Mouse (Mus musculus) urinary bladder, postnatal 10 days (tissue): Measurements from ENCODE around the gene Rnf39.

ENCODE experiments used
- DNase-seq: peaks from one replicate; pipeline ENCODE4 v3.0.0; 2022; ENCODE audit warnings: low spot score

The Rnf39 gene

GRCm38 (mm10) chr17:36942791-36943471 lies at the start of gene Rnf39:
Gene Rnf39 (plus strand): TSS chr17:36942918.
- DNase-seq = peak; percentile 16

DNA sequence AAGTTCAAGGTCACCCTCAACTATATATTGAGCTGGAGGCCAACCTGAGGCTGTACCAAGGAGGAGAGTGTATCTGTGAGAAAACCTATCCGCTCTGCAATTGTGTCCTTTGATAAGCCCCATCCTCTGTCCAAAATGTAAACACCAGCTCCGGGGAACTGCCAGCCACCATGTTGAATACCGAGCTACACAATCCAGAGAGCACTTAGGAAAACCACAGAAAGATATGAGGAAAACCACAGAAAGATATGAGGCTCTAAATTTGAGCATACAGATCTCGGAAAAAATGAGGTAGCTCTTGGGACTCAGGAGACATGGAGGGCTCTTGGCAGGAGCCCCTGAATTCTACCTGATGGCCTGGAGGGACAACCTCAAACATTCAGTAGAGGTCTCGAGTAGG lies 49.3 kb upstream of the Rnf39 start:
- no peak for DNase-seq

DNA sequence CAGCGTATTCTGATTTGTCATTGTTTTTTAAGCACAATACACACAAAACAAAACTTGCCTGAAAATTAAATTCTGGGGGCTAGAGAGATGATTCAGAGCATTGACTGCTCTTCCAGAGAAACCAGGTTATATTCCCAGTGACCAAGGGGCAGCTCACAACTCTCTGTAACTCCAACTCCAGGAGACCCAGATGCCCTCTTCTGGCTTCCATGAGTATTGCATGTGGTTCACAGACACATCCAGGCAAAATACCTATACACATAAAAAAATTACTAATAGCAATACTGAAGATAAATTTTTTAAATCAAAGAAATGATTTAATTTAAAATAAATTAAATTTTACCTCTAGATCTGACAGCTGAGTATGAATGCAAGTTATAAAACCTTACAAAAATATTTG lies 46.1 kb upstream of the Rnf39 start:
- no peak for DNase-seq

GRCm38 (mm10) chr17:36897065-36897464 lies 45.7 kb upstream of the Rnf39 start:
- DNase-seq = no peak

- DNase-seq = no peak
These were observed 45.0 kb upstream of the Rnf39 start, which contains the start of gene Trim31 for GRCm38 (mm10) chr17:36897552-36898205. Gene Trim31 (plus strand): TSS chr17:36898118.

DNA sequence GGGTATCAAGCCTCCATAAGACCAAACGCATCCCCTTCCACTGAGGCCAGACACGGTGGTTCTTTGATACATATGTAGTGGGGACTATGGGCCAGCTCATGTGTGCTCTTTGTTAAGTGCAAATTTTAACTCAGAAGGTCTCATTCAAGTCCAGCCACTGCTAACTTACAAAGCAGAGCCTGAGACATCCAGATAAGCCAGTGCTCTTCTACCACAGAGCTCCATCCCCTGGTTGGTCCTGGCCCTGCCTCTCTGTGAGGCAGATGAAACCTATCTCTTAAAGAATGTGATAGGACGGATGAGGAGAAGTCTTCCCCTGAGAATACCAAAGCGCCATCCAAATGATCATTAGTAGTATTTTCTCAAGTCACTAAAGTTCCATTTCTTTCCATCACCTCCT lies 43.3 kb upstream of the Rnf39 start:
- no peak for DNase-seq

- DNase-seq = no peak
These were observed 42.7 kb upstream of the Rnf39 start for GRCm38 (mm10) chr17:36900001-36900400.

DNA sequence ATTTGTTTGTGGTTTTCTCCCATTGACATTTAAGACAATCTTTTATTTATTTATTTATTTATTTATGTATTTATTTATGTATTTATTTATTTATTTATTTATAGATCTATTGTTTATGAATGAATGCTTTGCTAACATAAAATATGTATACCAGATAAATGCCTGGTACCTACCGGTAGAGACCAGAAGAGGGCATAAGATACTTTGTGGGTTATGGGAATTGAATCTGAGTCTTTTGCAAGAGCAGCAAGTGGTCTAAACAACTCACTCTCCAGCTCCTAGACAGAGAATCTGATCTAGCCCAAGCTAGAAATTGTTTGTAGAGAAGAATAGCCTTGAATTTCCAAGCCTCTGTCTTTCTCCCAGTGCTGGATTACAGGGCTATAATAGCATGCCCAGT lies 42.0 kb upstream of the Rnf39 start:
- no peak for DNase-seq

DNA sequence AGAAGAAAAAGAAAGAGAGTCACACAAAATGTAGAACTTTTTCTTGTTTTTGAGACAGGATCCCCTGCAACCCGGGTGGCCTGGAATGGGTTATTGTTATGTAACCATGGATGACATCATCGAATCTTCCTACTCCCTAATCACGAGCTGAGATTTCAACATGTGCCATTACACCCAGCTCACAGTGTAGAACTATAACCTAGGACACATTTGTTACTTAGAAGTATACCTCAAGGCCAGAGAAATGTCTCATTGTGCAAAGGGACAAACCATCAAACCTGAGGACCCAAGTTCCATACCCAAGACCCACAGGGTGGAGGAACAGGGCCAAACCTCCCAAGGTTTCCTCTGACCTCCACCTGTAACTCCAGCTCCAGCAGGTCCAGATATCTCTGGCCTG lies 39.1 kb upstream of the Rnf39 start:
- DNase-seq = no peak

DNA sequence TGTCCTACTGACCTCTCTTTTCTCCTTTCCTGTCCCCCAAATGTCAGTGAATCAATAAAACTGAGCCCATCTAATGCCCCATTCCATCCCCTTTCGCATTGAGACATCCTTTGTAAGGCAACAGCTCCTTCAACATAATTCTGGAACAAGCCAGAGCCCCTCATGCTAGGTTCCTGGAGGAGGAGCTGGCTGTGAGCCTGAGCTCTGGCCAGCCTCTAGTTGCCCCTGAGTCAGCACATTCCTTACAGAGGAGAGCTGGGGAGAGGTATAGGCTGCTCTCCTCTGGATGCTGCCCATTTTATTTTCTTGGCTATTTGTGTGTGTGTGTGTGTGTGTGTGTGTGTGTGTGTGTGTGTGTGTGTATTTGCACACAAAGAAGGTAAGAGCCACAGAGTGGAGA lies 34.5 kb upstream of the Rnf39 start:
- DNase-seq = no peak

GRCm38 (mm10) chr17:36909802-36910201 lies 32.9 kb upstream of the Rnf39 start:
- no peak for DNase-seq

GRCm38 (mm10) chr17:36912031-36912430 lies 30.7 kb upstream of the Rnf39 start:
- DNase-seq = no peak

- DNase-seq = peak; percentile 39
These were observed 28.6 kb upstream of the Rnf39 start for GRCm38 (mm10) chr17:36914108-36914507.

- DNase-seq = no peak
These were observed 27.6 kb upstream of the Rnf39 start for GRCm38 (mm10) chr17:36915076-36915475.

DNA sequence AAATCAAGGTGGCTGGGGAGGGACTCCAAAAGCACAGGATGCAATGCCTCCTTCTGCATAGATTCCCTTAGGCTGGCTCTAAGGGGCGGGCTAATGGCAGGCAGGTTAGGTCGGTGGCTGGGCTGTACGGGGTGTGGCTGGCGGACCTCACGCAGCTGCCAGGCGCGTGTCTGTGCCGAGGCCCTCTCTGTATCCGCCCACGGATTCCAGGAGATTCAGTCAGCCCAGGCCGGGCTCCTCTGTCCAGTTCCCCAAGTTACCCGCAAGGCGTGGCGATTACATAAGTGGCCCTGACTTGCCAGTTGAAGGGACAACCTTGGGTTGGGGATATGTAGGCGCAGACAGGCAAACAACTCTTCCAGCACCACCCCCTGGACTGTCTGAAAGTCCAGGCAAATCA lies 22.5 kb upstream of the Rnf39 start:
- DNase-seq = no peak

DNA sequence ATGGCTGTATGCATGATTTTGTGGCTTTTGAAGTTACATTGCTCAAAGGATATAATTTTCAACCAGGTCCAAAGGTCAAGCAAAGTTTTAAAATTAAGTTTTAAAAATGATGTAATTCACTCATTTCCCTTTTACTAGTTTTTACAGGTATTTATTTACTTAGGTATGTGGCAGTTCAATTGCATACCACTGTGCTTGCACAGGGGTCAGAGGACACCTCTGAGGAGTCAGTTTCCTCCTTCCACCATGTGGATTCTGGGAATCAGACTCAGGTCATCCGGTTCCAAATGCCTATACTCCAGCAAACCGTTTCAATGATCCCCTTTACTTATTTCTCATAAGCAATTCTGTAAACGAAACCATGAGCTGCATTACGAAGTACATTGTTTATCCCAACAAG lies 20.0 kb upstream of the Rnf39 start:
- DNase-seq = no peak

DNA sequence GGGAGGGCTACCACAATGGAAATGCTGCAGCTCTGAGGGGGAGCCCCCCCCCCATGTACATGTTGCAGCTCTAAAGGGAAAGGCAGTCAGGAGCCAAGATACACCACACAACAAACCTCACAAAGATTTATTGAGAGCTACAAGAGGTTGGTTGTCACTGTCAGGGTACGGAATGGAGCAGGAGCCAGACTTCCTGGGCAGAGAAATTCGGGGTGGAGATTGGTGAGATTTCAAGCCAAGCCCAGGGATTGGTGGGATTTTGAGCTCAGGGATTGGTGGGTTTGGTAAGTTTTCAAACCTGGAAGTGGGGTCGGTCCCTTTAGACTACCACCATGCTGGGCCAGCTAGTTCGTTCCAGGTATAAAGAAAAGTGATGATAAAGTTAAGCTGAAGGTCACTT lies 19.2 kb upstream of the Rnf39 start:
- DNase-seq = no peak

- DNase-seq = no peak
These were observed 15.1 kb upstream of the Rnf39 start for GRCm38 (mm10) chr17:36927496-36928120.

DNA sequence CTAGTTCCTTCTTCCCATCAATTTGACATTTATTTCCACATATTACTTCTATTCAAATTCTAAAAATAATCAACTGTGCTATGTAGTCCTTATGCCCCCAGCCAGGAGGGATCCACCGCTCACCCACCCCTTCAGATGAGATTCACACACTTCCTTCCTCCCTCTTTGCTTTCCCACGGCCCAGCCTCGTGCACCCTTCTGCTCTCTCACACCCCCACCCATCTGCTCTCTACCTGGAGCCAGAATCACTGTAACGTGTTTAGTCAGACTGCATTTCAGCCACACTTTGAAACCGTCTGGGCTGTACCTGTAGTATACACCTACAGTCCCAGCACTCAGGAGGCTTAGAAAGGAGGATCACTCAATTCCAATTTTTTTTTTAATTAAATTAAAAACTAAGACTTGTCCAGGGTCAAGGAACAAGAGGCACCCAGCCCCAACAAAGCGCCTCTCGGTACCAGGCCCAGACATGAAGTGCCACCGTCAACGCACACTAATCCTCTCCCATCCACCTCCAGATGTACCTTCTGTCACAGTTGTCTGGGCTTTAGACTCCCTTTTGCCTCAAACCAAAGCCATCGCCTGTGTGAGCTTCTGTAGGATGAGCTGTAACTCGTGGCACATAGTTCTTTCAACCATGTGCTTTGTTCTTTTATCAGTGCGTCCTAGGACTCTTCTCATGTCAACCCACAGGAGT lies 13.3 kb upstream of the Rnf39 start:
- no peak for DNase-seq

DNA sequence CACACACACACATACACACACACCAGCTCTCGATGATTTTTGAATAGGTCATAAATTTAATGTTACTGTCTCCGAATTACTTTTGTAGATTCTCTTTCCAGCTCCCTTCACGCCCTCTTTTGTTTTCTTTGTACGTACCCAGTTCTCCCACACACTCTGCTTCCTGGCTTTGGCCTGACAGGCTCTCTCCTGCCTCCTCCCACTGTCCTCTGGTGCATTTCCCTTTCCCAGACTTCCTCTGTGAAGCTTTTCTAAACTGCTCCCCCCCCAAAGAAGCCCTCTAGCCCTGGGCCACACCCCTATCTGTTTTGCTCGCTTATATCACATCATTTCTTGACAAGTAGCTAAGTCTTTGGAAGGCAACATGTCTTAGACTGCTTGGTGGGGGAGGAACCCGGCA lies 12.5 kb upstream of the Rnf39 start:
- no peak for DNase-seq

DNA sequence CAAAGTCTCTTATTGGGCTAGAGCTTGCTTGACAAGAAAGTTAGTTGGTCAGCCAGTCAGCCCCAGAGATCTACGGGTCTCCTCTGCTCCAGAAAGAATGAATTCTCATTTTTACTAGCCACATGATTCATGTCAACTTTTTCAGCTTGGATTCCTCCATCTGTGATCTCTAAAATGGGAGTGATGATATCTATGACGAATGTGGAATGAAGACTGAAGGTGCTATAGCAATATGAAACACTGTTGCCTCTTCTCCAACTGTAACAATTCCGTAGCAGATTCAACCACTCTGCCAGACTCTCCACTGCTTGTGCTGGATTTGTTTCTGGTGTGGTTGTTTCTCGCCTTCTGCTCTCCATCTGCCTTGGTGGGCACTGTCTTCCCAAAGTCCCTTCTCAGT lies 11.6 kb upstream of the Rnf39 start:
- DNase-seq = no peak

DNA sequence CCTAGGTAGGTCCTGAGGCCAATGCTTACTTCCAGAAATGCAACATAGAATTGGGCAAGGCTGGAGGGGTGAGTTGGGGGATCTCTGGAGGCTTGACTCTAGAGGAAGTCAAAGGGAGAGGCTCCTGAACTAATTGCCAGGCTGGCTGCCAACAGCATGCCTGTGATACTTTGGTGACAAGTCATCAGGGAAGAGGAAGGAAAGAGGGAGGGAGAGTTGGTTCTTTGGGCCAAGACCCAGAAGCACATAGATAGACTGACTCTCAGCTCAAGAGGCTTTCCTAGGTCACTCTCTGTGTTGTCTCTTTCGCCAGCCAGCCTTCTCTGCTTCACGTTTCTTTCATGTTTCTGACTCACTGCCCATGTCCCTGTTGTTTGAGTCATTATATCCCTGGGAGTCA lies 10.9 kb upstream of the Rnf39 start:
- DNase-seq = no peak

- DNase-seq = no peak
These were observed 4.7 kb upstream of the Rnf39 start for GRCm38 (mm10) chr17:36938056-36938455.
